Mouse (Mus musculus): ENCODE measurements around the gene Ung. TPM values are rescaled to one million over a fixed set of nuclear protein-coding genes. Genes with fewer than 3 reads are reported as not detected.

The Ung gene
- polyA plus RNA-seq, 2 experiments from 2014 or later = 3.7 to 9.2 TPM

DNA sequence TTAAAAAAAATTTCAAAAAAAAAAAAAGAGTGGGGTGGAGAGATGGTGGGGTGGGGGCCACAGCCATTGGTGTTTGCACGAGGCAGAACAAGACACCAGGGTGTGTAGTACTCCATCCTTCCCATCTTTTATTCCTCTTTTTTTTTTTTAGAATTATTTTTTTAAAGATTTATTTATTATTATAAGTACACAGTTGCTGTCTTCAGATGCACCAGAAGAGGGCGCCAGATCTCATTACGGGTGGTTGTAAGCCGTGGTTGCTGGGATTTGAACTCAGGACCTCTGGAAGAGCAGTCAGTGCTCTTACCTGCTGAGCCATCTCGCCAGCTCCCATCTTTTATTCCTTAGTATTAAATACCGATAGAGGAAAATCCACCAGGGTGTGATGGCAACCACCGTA lies 43.3 kb downstream of the Ung start:
- ATAC-seq = no peak

DNA sequence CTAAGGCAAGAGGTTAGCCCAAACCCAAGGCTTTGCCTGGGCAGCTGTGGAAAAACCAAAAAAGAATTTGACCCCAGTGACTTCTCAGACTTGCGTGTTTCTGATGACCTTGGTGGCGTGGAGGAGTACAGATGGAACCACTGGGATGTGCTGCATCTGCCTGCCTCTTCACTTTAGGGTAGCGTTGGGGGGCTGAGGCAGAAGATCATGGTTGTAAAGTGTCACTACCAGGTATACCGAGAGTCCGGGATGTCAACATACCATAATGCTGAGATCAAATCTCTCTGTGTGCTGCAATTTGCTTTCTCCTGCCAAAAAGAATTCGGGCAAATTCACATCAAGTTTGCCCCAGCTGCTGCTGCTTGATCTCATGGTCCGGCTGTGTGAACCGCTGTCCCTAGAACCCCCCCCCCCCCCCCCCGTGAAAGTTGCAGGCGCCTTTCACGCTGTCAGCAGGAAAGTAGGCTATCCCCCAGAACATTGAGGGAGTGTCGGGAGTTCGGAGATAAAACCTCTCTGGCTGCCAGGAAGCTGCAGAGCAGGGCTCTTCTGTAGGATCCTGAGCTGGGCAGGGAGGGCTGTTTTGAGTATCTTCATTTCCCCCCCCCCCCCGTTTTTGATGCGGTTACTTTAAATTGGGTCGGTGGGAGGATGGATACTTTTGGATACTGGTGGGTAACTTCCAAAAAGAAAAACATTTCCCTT lies 43.8 kb downstream of the Ung start:
- no peak for ATAC-seq

DNA sequence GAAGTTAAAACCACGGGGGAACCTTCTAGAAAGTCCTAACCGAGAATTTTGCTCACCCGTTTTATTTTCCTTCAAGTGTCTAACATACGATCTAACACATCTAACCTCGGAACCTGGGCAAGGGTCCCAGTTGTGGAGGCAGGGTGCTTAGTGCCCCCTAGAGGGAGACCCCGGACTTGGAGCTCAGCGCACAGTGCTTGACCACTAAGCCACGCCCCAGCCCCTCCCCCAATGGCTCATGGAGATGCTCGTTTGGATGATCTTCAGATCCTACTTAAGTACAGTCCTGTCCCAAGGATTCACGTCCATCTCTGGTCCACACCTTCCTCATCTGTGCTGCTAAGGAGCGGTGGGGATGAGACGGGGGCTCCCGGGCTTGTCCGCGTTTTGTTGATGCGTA lies 44.5 kb downstream of the Ung start:
- ATAC-seq = no peak

DNA sequence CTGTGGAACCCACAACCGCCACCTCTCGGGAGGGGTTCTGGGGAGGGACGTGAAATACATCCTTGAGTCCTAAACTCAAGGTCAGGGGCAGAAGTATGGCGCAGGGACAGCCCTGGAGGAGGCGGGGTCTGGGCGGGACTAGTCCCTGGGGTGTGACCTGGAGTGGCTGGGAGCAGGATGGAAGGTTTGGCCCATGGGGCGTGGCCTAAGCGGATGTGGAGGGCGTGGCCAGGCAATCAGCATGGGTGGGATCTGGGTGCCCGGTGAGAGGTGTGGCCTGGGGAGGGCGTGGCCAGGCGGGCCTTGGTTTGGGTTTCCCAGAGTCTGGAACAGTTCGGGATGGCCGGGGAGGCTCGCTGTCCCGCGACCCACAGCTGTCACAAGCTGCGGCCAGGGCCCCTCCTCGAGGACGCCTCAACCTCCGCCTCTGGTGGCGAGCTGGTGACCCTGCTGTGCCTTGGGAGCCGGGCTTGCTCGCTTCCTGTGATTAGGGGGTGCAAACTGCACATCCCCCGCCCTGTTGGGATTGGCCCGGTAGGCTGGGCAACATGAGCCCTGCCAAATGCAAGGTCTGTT lies 45.5 kb downstream of the Ung start:
- peak; percentile 73 for ATAC-seq

DNA sequence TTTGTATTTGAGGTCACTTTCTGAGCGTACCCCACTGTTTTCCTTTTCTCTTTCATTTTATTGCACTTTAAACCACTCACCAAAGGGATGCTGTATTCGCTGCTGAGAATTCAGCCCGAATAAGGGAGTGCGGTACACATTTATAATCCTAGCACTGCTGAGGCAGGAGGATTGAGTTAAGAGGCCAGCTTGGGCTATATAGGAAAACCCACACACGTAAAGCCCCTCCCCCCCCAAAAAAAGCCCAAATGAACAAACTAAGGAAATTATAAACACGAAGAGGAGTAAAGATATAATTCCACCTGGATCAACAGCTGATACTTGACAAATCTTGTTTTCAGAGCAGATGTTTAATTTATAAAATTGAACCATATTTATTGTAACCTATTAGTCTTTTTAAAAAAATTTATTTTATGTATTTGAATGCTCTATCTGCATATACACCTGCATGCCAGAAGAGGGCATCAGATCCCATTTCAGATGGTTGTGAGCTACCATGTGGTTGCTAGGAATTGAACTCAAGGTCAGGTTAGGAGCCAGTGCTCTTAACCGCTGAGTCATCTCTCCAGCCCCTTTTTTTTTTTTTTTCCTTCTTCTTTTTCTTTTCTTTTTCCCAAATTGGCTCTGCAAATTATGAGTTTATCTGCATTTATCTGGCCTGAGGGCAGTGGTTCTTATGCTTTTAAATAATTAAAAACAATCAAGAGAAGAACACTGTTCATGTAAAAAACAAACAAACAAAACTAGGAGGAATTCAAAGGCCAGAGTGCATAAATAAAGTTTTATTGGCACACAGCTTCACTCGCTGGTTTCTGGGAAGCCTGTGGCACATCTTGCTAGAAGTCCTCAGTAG lies 46.6 kb downstream of the Ung start:
- no peak for ATAC-seq

DNA sequence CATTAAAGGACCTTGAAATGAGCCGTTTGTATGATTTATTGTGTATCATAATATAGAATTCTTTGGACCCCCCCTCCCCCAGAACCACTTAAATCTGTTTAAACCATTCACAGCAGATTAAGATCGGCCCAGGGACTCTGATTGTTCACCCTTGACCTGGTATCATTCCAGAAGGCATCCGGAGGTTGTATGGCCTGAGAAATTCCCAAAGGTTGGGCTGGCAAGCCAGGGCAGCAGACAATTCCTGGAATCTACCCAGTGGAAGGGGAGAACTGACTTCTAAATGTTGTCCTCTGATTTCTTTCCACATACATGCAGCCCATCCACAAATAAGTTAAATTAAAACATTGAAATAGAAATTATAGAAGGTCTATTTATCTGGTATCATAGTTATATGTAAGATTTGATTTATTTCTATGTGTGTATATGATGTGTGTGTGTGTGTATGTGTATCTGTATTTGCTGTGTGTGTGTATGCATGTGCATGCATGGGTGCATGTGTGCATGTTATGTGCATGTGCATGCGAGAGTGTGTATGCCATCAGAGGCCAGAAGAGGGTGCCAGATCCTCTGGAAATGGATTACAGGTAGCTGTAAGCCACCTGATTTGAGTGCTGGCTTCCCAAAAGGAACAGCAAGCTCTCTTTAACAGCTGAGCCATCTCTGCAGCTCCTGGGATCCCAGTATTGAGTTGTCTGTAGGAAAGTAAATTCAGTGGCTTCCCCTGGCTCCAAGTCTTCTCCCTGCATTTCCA lies 48.0 kb downstream of the Ung start:
- ATAC-seq = no peak

DNA sequence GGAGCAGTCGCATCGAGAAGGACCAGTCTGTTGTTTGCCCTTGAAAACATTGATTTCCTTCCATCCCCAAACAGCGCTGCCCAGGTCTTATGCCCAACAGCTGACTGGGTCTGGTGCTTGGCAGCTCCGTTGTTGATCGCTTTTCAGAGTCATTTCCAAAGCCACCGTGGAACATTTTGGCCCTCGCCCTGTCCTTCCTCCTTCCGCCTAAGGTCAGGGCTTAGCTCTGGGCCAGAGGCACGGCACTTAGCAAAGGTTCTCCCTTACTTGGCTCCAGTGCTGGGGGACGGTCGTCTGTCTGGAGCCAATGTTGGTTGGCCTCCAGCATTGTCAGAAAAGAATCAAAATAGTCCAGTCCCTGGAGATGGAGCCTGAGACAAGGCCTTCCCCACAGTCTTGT lies 49.4 kb downstream of the Ung start:
- no peak for ATAC-seq

DNA sequence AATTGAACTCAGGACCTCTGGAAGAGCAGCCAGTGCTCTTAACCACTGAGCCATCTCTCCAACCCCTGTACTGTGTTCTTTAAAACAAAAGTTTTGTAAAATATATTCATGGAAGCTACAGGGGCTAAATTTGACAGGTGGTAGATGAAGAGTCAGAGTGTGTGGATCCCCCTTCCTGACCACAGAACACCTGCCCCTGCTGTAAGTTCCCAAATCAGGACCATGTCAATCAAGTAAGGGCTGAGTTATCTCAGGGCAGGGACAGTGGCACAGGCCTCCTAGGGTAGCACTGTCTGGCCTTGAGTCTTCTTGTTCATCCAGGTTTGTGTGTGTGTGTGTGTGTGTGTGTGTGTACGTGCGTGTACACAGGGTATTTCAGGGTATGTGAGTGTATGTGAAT lies 53.3 kb downstream of the Ung start:
- ATAC-seq = no peak

DNA sequence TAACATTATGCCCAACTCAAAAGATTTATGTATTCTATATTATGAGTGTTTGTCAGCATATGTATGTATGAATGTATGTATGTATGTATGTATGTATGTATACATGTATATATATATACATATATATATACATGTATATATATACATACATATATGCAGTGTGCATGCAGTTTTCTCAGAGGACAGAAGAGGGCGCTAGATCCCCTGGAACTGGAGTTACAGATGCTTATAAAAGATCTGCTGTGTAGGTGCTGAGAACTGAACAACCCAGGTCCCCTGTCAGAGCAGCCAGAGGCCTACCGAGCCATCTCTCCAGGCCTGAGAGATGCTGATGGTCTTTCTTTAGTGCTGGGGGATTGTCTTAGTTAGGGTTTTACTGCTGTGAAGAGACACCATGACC lies 56.9 kb downstream of the Ung start:
- ATAC-seq = no peak

Other genes starting within 250 kb of the Ung start
- gene Coro1c, start 221.6 kb upstream of the Ung start, polyA plus RNA-seq (2017; shearing (Covaris generic)) = 10 to 100 TPM; 43.2 to 59.6 TPM
- gene Ssh1, start 136.5 kb upstream of the Ung start, polyA plus RNA-seq (2017; shearing (Covaris generic)) = 10 to 100 TPM; 13.0 to 14.6 TPM
- 1 to 10 TPM in 1 of 2 experiments, under 1 TPM in 1; 0.56 to 1.4 TPM for gene Dao, start 126.7 kb upstream of the Ung start, polyA plus RNA-seq (2017; shearing (Covaris generic))
- gene Usp30, start 64.9 kb upstream of the Ung start, polyA plus RNA-seq (2017; shearing (Covaris generic)) = 1 to 10 TPM; 2.6 to 2.7 TPM
- not detected for gene Svop, start 38.8 kb upstream of the Ung start, polyA plus RNA-seq (2017; shearing (Covaris generic))
- gene Alkbh2, start 2.2 kb upstream of the Ung start, polyA plus RNA-seq (2017; shearing (Covaris generic)) = 1 to 10 TPM; 3.8 to 6.6 TPM
- gene Acacb, start 16.1 kb downstream of the Ung start, polyA plus RNA-seq (2017; shearing (Covaris generic)) = under 1 TPM; 0.24 to 0.62 TPM
- gene Foxn4, start 143.4 kb downstream of the Ung start, polyA plus RNA-seq (2017; shearing (Covaris generic)) = not detected
- gene Myo1h, start 158.8 kb downstream of the Ung start, polyA plus RNA-seq (2017; shearing (Covaris generic)) = 1 to 10 TPM; 4.3 to 5.7 TPM